Mouse (Mus musculus) ES-Bruce4 (cell line): ENCODE measurements around the gene Eif4e1b.

Experiments
- CTCF ChIP-seq: IDR thresholded peaks from one replicate; pipeline ENCODE4 v1.8.1; 2011; ENCODE audit warnings: low read depth, low read length
- POLR2A ChIP-seq: IDR thresholded peaks from one replicate; pipeline ENCODE4 v1.8.1; 2011; ENCODE audit warnings: low read length; ENCODE audit not compliant: insufficient read depth

DNA sequence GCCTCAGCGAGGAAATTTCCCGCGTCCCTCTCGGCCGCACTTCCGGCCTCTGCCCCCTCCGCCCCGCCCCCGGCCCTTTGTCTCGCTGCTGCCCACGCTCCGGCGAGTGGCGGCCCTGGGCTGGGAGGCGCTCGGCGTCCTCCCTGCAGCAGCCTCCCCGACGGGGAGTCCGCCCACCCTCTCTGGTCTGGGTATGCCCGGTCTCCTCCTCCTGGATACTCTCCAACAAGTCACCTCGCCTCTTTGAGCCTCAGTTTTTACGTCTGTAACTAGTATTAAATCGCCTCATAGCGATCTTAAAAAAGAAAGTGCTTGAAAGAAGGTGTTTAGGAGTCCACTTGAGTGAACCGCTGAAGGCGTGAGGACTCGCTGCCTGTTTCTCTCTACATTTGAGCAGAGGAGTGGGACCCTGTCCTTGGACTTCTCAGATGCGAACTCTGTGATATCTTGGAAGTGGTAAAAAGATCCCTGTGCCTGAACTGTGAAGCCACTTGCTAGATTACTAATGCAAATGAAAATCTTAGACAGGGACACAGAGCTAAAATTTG, 33.9 kb upstream of the Eif4e1b start, which contains the start of gene Gprin1:
- TF ChIP-seq CTCF (no peak), POLR2A (no peak)
